Mouse (Mus musculus): ENCODE data around the gene Gng3.

GRCm38 (mm10) chr19:8831262-8831661 is 7.7 kb downstream of the Gng3 start:
- TF ChIP-seq POLR2A (IDR thresholded peaks at IDR 0.05; ENCODE audit: control insufficient read depth, low read depth, low read length) (no peak), CTCF (IDR thresholded peaks at IDR 0.05; ENCODE audit: control insufficient read depth, insufficient read depth, insufficient replicate concordance, low read depth, low read length) (no peak)
